Mouse (Mus musculus): ENCODE measurements around the gene Rimkla. TPM values are rescaled to one million over a fixed set of nuclear protein-coding genes. Genes with fewer than 3 reads are reported as not detected.
A peak's percentile ranks its signal among the peaks of the same experiment; 100 is the strongest.

The Rimkla gene
- polyA plus RNA-seq, 1 experiment from 2014 or later: 1.5 TPM

DNA sequence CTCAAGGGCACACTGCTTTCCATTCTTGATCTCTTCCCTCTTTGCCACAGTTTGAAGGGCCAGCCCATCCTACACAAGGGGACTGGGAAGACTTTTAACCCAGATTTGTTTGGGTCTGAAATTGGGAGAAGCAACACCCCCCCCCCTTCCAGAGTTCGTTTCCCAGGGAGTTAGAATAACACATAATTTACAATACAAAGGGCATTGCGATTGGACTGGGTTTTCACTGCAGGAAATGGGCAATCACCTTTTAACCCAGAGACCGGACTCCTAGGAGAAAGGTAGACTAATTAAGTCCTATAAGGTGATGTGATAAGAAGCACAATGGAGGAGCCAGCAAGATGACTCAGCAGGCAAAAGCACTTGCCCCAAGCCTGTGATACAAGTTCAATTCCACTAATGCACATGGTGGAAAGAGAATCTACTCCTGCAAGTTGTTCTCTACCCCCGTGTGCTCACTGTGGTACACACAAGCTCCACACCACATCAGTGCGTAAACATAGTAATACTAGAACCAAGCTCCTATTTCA is 6.0 kb upstream of the Rimkla start:
- Histone ChIP-seq H3K27me3 (ENCODE audit: insufficient read depth, low read length) (peaks cover 2% of the 10 kb centered on the region; the same call in 1 of the 2 replicates), H3K9ac (no peak overlapping the region), H3K4me1 (ENCODE audit: insufficient read depth) (no peaks in the 10 kb centered on the region), H3K27ac (ENCODE audit: low read depth) (no peak overlapping the region), H3K4me3 (ENCODE audit: low read depth, low read length) (no peak overlapping the region), H3K9me3 (ENCODE audit: low read depth, low read length) (no peaks in the 10 kb centered on the region), H3K36me3 (ENCODE audit: insufficient read depth) (no peaks in the 10 kb centered on the region), H3K4me2 (no peak overlapping the region)
- no peak for ATAC-seq (ENCODE audit: insufficient read depth)
- WGBS: 58% methylated on average over 5 of the region's 5 CpGs
- DNase-seq: no peak
- TF ChIP-seq CTCF (IDR thresholded peaks at IDR 0.05; ENCODE audit: low read depth): no peak

DNA sequence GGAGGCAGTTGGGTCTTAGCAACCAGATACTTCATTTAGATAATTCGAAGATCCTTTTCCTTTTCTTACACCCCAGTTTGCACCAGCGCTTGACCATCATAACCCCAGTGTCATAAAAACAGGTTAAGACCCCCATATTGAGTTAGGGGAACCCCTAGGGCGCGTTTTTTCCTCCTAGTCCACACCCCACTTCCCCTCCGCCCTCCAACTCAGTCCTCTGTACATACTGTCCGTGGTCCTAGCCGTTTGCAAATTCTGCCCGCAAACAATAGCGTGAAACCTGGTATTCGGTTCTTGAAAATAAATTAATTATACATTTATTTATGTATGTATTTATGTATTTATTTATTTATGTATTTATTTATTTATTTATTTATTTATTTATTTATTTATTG is 502 bp upstream of the Rimkla start:
- ATAC-seq (ENCODE audit: insufficient read depth): peak; percentile 45; the same call in 1 of the 2 replicates
- H3K9ac ChIP-seq: no peak overlapping the region

DNA sequence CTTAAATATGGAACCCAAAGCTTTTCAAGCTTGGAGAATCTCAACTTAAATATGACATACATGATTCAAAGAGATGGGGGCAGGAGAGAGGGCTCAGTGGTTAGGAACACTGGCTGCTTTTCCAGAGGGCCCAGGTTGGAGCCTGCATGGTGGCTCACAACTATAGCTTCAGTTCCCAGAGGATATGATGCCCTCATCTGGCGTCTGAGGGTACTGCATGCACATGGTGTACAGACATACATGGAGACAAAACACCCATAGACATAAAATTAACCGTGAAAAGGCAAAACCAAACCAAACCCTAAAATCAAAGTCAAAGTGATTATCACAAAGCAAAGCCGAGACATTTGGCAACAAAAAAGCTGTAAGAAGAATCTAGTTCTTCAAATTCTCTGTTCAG is 1.6 kb downstream of the Rimkla start:
- DNase-seq: peak; percentile 54
- Histone ChIP-seq H3K4me2 (no peak overlapping the region), H3K27ac (ENCODE audit: low read depth) (no peak overlapping the region), H3K4me3 (ENCODE audit: low read depth, low read length) (no peak overlapping the region), H3K27me3 (ENCODE audit: insufficient read depth, low read length) (peaks cover 24% of the 10 kb centered on the region), H3K9me3 (ENCODE audit: low read depth, low read length) (no peaks in the 10 kb centered on the region), H3K4me1 (ENCODE audit: insufficient read depth) (no peaks in the 10 kb centered on the region), H3K36me3 (ENCODE audit: insufficient read depth) (no peaks in the 10 kb centered on the region), H3K9ac (no peak overlapping the region)
- no peak for ATAC-seq (ENCODE audit: insufficient read depth)
- WGBS: 72% methylated on average over 3 of the region's 3 CpGs
- TF ChIP-seq CTCF (IDR thresholded peaks at IDR 0.05; ENCODE audit: low read depth): peak; percentile 51

More for the DNA sequence above, 502 bp upstream of the Rimkla start:
- no peak overlapping the region for H3K27ac ChIP-seq (ENCODE audit: low read depth)
- no peaks in the 10 kb centered on the region for H3K9me3 ChIP-seq (ENCODE audit: low read depth, low read length)
- peaks cover 24% of the 10 kb centered on the region for H3K27me3 ChIP-seq (ENCODE audit: insufficient read depth, low read length)
- H3K4me1 ChIP-seq (ENCODE audit: insufficient read depth): no peaks in the 10 kb centered on the region
- 29% methylated on average over 10 of the region's 10 CpGs for WGBS
- TF ChIP-seq CTCF (IDR thresholded peaks at IDR 0.05; ENCODE audit: low read depth): no peak
- H3K4me3 ChIP-seq (ENCODE audit: low read depth, low read length): peak overlapping the region; percentile 57
- H3K4me2 ChIP-seq: peak overlapping the region; percentile 88
- no peak for DNase-seq
- H3K36me3 ChIP-seq (ENCODE audit: insufficient read depth): no peaks in the 10 kb centered on the region

DNA sequence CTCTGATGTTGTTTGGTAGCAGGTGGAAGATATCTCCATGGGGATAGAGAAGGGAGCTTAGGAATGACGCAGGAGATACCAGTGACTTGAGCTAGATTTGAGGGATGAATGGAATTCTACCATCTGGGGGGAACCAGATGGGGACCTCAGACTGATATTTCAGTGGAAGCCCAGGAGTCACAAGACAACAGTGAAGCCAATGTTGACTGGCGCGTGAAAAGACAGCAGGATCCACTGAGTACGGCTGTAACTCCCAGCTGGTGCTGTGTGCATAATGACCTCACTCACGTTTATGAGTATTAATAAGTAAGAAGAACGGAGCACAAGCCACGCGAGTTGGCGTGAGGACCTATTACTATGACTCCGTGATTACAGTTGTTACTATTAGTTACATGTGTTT is 2.8 kb downstream of the Rimkla start:
- Histone ChIP-seq H3K9ac (no peak overlapping the region), H3K4me3 (ENCODE audit: low read depth, low read length) (no peak overlapping the region), H3K9me3 (ENCODE audit: low read depth, low read length) (no peaks in the 10 kb centered on the region), H3K27ac (ENCODE audit: low read depth) (no peak overlapping the region), H3K4me1 (ENCODE audit: insufficient read depth) (no peaks in the 10 kb centered on the region), H3K27me3 (ENCODE audit: insufficient read depth, low read length) (peaks cover 24% of the 10 kb centered on the region), H3K4me2 (no peak overlapping the region), H3K36me3 (ENCODE audit: insufficient read depth) (no peaks in the 10 kb centered on the region)
- DNase-seq: no peak
- no peak for ATAC-seq (ENCODE audit: insufficient read depth)
- 87% methylated on average over 10 of the region's 10 CpGs for WGBS
- no peak for TF ChIP-seq CTCF (IDR thresholded peaks at IDR 0.05; ENCODE audit: low read depth)

DNA sequence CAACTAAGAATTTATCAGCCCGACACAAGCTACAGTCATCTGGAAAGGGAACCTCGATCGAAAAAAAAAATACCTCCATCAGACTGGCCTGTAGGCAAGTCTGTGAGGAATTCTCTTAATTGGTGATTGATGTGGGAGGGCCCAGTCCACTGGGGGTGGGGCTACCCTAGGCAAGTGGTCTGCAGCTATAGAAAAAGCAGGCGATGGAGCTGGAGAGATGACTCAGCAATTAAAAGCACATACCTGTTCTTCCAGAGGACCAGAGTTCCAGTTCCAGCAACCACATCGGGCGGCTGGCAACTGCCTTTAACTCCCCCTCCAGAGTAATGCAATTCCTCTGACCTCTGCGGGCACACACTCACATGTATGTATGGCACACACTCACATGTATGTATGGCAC is 7.5 kb downstream of the Rimkla start:
- Histone ChIP-seq H3K9me3 (ENCODE audit: low read depth, low read length) (no peaks in the 10 kb centered on the region), H3K27me3 (ENCODE audit: insufficient read depth, low read length) (no peaks in the 10 kb centered on the region), H3K4me3 (ENCODE audit: low read depth, low read length) (no peak overlapping the region), H3K27ac (ENCODE audit: low read depth) (no peak overlapping the region), H3K4me2 (no peak overlapping the region), H3K9ac (no peak overlapping the region), H3K4me1 (ENCODE audit: insufficient read depth) (no peaks in the 10 kb centered on the region), H3K36me3 (ENCODE audit: insufficient read depth) (no peaks in the 10 kb centered on the region)
- 67% methylated on average over 7 of the region's 7 CpGs for WGBS
- no peak for TF ChIP-seq CTCF (IDR thresholded peaks at IDR 0.05; ENCODE audit: low read depth)
- ATAC-seq (ENCODE audit: insufficient read depth): no peak
- DNase-seq: no peak

DNA sequence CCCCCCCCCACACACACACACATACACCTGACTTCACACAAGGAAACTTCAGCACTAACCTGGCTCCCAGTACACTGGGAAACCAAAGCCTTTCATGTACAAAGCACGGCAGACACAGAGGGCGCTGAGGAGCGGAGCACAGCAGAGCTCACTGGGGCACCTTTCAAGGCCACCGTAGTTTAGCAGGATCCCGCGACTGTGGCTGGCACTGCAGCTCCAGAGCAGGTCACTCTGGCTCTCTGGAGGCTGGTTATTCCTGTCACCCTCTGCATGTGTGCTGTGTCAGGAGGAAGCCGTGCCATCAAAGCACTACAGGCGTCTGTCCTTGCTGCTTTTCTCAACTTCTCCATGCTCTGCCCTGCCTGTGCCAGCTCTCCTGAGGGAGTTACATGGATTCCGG is 9.4 kb downstream of the Rimkla start:
- H3K27ac ChIP-seq (ENCODE audit: low read depth): no peak overlapping the region
- ATAC-seq (ENCODE audit: insufficient read depth): no peak
- no peak overlapping the region for H3K9ac ChIP-seq
- no peaks in the 10 kb centered on the region for H3K36me3 ChIP-seq (ENCODE audit: insufficient read depth)
- no peaks in the 10 kb centered on the region for H3K27me3 ChIP-seq (ENCODE audit: insufficient read depth, low read length)
- DNase-seq: no peak
- WGBS: 50% methylated on average over 9 of the region's 9 CpGs
- no peak overlapping the region for H3K4me3 ChIP-seq (ENCODE audit: low read depth, low read length)
- no peak overlapping the region for H3K4me2 ChIP-seq
- no peaks in the 10 kb centered on the region for H3K9me3 ChIP-seq (ENCODE audit: low read depth, low read length)
- H3K4me1 ChIP-seq (ENCODE audit: insufficient read depth): no peaks in the 10 kb centered on the region
- no peak for TF ChIP-seq CTCF (IDR thresholded peaks at IDR 0.05; ENCODE audit: low read depth)

DNA sequence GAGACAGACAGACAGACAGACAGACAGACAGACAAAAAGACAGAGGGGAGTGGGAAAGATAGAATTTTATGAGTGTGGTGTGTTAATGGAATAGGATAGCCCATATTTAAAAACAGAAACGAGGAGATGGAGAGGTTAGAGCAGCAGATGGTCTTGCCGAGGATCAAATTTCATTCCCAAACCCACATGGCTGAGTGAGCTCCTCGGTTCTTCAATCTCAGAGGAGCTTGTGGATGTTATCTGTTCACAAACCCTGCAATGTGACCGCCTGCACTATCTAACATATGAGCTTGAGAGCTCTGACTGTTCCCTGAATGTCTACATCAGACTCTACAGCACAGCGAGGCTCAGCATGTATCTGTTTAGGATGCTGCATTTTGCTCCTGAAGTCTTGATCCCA is 19.3 kb downstream of the Rimkla start:
- 16% methylated on average over 5 of the region's 5 CpGs for WGBS
- TF ChIP-seq CTCF (IDR thresholded peaks at IDR 0.05; ENCODE audit: low read depth): no peak
- DNase-seq (no peak), ATAC-seq (ENCODE audit: insufficient read depth) (no peak)
- Histone ChIP-seq H3K36me3 (ENCODE audit: insufficient read depth) (no peaks in the 10 kb centered on the region), H3K4me1 (ENCODE audit: insufficient read depth) (peaks cover 3% of the 10 kb centered on the region; the same call in 1 of the 2 replicates), H3K27me3 (ENCODE audit: insufficient read depth, low read length) (no peaks in the 10 kb centered on the region), H3K9me3 (ENCODE audit: low read depth, low read length) (no peaks in the 10 kb centered on the region), H3K4me2 (no peak overlapping the region), H3K4me3 (ENCODE audit: low read depth, low read length) (no peak overlapping the region), H3K27ac (ENCODE audit: low read depth) (no peak overlapping the region), H3K9ac (no peak overlapping the region)

DNA sequence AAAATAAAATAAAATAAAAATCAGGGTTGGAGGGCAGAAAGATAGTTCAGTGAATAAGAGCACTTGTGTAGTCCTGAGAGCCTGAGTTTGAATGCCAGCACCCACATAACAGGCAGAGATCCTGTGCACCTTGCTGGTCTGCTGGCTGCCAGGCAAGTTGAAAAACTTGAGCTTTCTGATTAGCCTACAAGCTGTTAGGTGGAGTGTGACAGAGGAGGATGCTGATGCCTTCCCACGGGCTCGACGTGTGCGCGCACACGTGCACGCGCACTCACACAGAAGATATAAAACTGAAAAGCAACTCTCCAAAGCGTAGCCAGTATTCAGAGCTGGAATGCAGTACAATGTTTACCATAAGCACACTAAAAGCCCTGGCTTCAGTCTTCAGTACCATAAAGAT is 19.9 kb downstream of the Rimkla start:
- no peak for TF ChIP-seq CTCF (IDR thresholded peaks at IDR 0.05; ENCODE audit: low read depth)
- H3K9ac ChIP-seq: no peak overlapping the region
- H3K4me2 ChIP-seq: no peak overlapping the region
- H3K9me3 ChIP-seq (ENCODE audit: low read depth, low read length): no peaks in the 10 kb centered on the region
- 54% methylated on average over 9 of the region's 9 CpGs for WGBS
- no peaks in the 10 kb centered on the region for H3K36me3 ChIP-seq (ENCODE audit: insufficient read depth)
- H3K27ac ChIP-seq (ENCODE audit: low read depth): no peak overlapping the region
- H3K4me1 ChIP-seq (ENCODE audit: insufficient read depth): peaks cover 3% of the 10 kb centered on the region; the same call in 1 of the 2 replicates
- DNase-seq (no peak), ATAC-seq (ENCODE audit: insufficient read depth) (no peak)
- no peak overlapping the region for H3K4me3 ChIP-seq (ENCODE audit: low read depth, low read length)
- no peaks in the 10 kb centered on the region for H3K27me3 ChIP-seq (ENCODE audit: insufficient read depth, low read length)

Data from lung, embryonic 14.5 days (tissue).